ENCODE assay signal across 18 mouse cellular contexts in genomic region chr9:41808791-41809190, GRCm38 (mm10).
DNase-seq lines count a peak whose midpoint lies in the region; ATAC-seq and TF ChIP-seq lines count a peak whose summit lies in the region.
"Had no signal": no experiment of that assay in that cellular context is flagged by ENCODE, and none has a peak within 500 bp of the region (broad histone marks: within the 10 kb centered on the region; RNA-seq: fewer than 3 reads in every experiment).

No protein-coding gene starts in this region.

- H3K4me3 ChIP-seq in embryonic facial prominence, embryonic 12.5 days, result no peak overlapping the region
- H3K4me3 ChIP-seq in limb, embryonic 14.5 days (replicated peaks; ENCODE audit: low read length), result no peak overlapping the region
- H3K4me3 ChIP-seq: layer of hippocampus, adult 2 months; left cerebral cortex, adult 2 months; neural tube, embryonic 15.5 days had no signal

- no peaks in the 10 kb centered on the region for H3K9me3 ChIP-seq in embryonic facial prominence, embryonic 12.5 days
- no peaks in the 10 kb centered on the region for H3K9me3 ChIP-seq in limb, embryonic 14.5 days (ENCODE audit: control insufficient read depth, low read length)
- H3K9me3 ChIP-seq: neural tube, embryonic 15.5 days had no signal

- H3K4me1 ChIP-seq in embryonic facial prominence, embryonic 12.5 days, result peaks cover 29% of the 10 kb centered on the region
- H3K4me1 ChIP-seq in limb, embryonic 14.5 days (ENCODE audit: control insufficient read depth, insufficient read depth, low read length), result peaks cover 41% of the 10 kb centered on the region

- WGBS in embryonic facial prominence, embryonic 12.5 days, result 44% methylated on average over 3 of the region's 3 CpGs
- 44% methylated on average over 3 of the region's 3 CpGs for WGBS in limb, embryonic 14.5 days

- no peaks in the 10 kb centered on the region for H3K27me3 ChIP-seq in embryonic facial prominence, embryonic 12.5 days
- no peaks in the 10 kb centered on the region for H3K27me3 ChIP-seq in limb, embryonic 14.5 days (ENCODE audit: control insufficient read depth, insufficient read depth, low read length)
- H3K27me3 ChIP-seq: neural tube, embryonic 15.5 days had no signal

- no peak overlapping the region for H3K9ac ChIP-seq in embryonic facial prominence, embryonic 12.5 days
- H3K9ac ChIP-seq in limb, embryonic 14.5 days (ENCODE audit: low read depth, low read length, severe bottlenecking), result no peak overlapping the region
- H3K9ac ChIP-seq: forebrain, postnatal 0 days; neural tube, embryonic 15.5 days had no signal

- H3K4me2 ChIP-seq in embryonic facial prominence, embryonic 12.5 days (replicated peaks), result no peak overlapping the region
- H3K4me2 ChIP-seq in limb, embryonic 14.5 days (replicated peaks; ENCODE audit: low read depth, low read length, severe bottlenecking), result no peak overlapping the region
- H3K4me2 ChIP-seq: midbrain, embryonic 11.5 days; neural tube, embryonic 15.5 days had no signal

- ATAC-seq in embryonic facial prominence, embryonic 12.5 days (ENCODE audit: insufficient number of reproducible peaks, insufficient read depth, low FRiP score, low TSS enrichment), result no peak
- ATAC-seq in limb, embryonic 14.5 days (ENCODE audit: low FRiP score, low read depth), result no peak
- ATAC-seq in granulocyte monocyte progenitor cell, adult 5-6 weeks (replicated peaks; ENCODE audit: poor library complexity, severe bottlenecking), result no peak
- ATAC-seq: forebrain, postnatal 0 days; hindbrain, embryonic 16.5 days had no signal

- TF ChIP-seq POLR2A in limb, embryonic 14.5 days (IDR thresholded peaks at IDR 0.05; ENCODE audit: borderline replicate concordance, extremely low read depth, insufficient read depth, insufficient read length), result no peak

- peak overlapping the region; percentile 69; the same call in 1 of the 2 replicates for H3K27ac ChIP-seq in embryonic facial prominence, embryonic 12.5 days
- peak overlapping the region; percentile 56; the same call in 1 of the 2 replicates for H3K27ac ChIP-seq in limb, embryonic 14.5 days (replicated peaks; ENCODE audit: low read depth, low read length)
- H3K27ac ChIP-seq: layer of hippocampus, adult 2 months; left cerebral cortex, adult 2 months; neural tube, embryonic 15.5 days had no signal

- no peaks in the 10 kb centered on the region for H3K36me3 ChIP-seq in embryonic facial prominence, embryonic 12.5 days
- no peaks in the 10 kb centered on the region for H3K36me3 ChIP-seq in limb, embryonic 14.5 days (ENCODE audit: control insufficient read depth, insufficient read depth, low read length)
- H3K36me3 ChIP-seq: neural tube, embryonic 15.5 days had no signal

- DNase-seq in kidney, adult 9 months, result peak; percentile 2
- no peak for DNase-seq in kidney, postnatal 25 days
- peak; percentile 39 for DNase-seq in NIH3T3 (ENCODE audit: low read depth)
- no peak for DNase-seq in limb, embryonic 14.5 days (ENCODE audit: low spot score)
- DNase-seq in layer of hippocampus, adult 8-10 months (ENCODE audit: low spot score in 2 of 2), result no peak
- DNase-seq: cerebellum, adult 18-20 months; forebrain, postnatal 0 days; kidney, adult 18-20 months; lung, adult 18-20 months; lung, postnatal 4 days; thymus, postnatal 36 days had no signal

Comparison
In these comparisons a context has a peak if more than half of its experiments do, and no peak if none do; other contexts are left out.
1. DNase-seq: peak in kidney, adult 9 months (single experiment) and NIH3T3 (single experiment); none in kidney, postnatal 25 days (0 of 2), limb, embryonic 14.5 days (single experiment) and layer of hippocampus, adult 8-10 months (0 of 2).